Mouse (Mus musculus): Measurements from ENCODE around the gene Abt1. TPM values are rescaled to one million over a fixed set of nuclear protein-coding genes. Genes with fewer than 3 reads are reported as not detected.

The Abt1 gene
- polyA plus RNA-seq, 1 experiment from 2014 or later: 13.1 TPM

DNA sequence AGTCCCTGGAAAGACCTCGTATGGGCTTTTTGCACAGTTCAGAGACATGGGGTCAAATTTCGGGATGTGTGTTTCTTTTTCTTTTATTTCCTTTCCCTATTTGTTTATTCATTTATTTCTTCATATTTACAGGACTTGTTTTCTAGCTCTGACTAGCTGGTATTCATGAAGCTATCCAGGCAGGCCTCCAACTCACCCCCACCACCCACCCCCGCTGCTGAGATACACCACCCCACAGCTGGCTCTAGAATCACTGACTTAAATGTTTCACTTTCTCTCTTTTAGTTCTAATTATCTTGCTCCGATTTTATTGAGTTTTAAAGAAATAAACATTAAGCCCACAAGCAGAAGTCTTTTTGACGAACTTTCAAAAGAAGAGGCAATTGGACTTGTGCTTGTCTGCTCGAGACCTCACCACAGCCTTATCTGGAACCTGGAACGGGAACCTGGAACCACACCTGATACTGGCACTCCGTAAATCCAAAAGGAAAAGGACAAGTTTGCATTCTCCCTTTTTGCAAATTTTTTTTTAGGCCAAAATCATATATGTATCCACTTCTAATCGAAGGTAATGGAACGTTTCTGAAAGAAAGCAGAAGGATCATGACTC is 6.2 kb upstream of the Abt1 start:
- no peaks in the 10 kb centered on the region for H3K27me3 ChIP-seq (replicated peaks; ENCODE audit: control insufficient read depth, insufficient read depth, low read length)
- H3K27ac ChIP-seq (ENCODE audit: low read depth, low read length): no peak overlapping the region
- 35% methylated on average over 10 of the region's 10 CpGs for WGBS
- DNase-seq (ENCODE audit: low spot score) (peak; percentile 20), ATAC-seq (replicated peaks; ENCODE audit: low FRiP score) (no peak)
- H3K9ac ChIP-seq (ENCODE audit: low read depth, low read length): peak overlapping the region; percentile 66; the same call in 1 of the 2 replicates
- H3K4me3 ChIP-seq (ENCODE audit: low read depth, low read length): peak overlapping the region; percentile 69
- H3K4me1 ChIP-seq (replicated peaks; ENCODE audit: control insufficient read depth, insufficient read depth, low read length): peaks cover 21% of the 10 kb centered on the region
- H3K36me3 ChIP-seq (ENCODE audit: control insufficient read depth, insufficient read depth, low read length): no peaks in the 10 kb centered on the region
- H3K9me3 ChIP-seq (ENCODE audit: control insufficient read depth, low read length): no peaks in the 10 kb centered on the region
- H3K4me2 ChIP-seq: peak overlapping the region; percentile 89

DNA sequence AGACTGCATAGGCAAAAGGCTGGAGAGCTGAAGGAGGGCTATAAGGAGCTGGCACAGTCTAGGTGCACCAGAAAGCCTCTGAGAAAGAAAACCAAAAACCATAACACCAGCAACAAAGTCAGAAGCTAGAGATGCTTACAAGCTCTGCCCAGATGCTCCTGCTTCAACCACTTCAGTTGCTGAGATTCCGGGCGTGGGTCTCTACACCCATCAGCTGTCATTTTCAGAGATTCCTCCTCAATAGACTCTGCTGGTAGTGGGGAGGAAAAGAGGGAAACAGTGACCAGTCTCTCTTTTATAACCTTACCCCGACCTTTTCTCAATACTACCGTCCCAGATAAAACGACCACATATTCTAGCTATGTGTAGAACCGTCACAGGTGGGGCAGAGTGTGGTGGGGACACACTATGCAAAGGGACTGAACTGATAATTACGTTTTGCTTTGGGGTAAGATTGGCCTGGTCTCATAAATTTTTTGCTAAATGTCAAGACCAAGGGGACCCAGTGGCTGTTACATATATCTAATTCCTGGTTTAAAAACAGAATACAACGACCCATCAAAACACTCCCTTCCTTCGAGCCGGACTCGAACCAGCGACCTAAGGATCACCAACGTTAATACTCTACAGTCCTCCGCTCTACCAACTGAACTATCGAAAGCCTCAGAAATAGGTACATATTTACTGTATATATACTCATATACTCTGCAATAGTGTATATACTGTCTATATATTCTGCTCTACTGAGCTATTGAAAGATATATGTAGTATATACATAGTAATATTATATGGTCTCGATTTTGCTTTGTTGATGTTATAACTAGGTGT is 4.7 kb upstream of the Abt1 start:
- no peak overlapping the region for H3K27ac ChIP-seq (ENCODE audit: low read depth, low read length)
- WGBS: 44% methylated on average over 16 of the region's 16 CpGs
- no peak overlapping the region for H3K9ac ChIP-seq (ENCODE audit: low read depth, low read length)
- peak; percentile 53 for DNase-seq (ENCODE audit: low spot score)
- H3K4me3 ChIP-seq (ENCODE audit: low read depth, low read length): peak overlapping the region; percentile 4
- ATAC-seq (replicated peaks; ENCODE audit: low FRiP score): no peak
- H3K27me3 ChIP-seq (replicated peaks; ENCODE audit: control insufficient read depth, insufficient read depth, low read length): no peaks in the 10 kb centered on the region
- H3K4me1 ChIP-seq (replicated peaks; ENCODE audit: control insufficient read depth, insufficient read depth, low read length): peaks cover 17% of the 10 kb centered on the region
- H3K36me3 ChIP-seq (ENCODE audit: control insufficient read depth, insufficient read depth, low read length): no peaks in the 10 kb centered on the region
- no peaks in the 10 kb centered on the region for H3K9me3 ChIP-seq (ENCODE audit: control insufficient read depth, low read length)
- peak overlapping the region; percentile 59 for H3K4me2 ChIP-seq

DNA sequence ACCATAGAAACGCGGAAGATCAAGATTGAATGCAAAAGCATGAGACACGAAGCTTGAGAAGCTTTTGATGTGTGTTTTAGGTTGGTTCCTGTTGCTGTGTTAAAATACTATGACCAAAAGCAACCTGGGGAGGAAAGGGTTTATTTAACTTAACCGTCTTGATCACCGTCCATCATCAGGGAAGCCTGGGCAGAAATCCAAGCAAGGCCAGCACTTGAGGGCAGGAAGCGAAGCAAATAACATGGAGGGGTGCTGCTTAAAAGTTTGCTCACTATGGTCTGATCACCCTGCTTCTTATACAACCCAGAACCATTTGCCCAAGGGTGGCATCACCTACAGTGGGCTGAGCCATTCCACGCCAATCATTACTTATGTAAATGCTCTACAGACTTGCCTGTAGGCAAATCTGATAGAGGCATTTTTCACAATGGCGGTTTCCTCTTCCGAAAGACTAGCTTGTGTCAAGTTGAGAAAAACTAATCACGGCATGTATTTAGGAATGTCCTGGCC is 3.8 kb upstream of the Abt1 start:
- no peak for DNase-seq (ENCODE audit: low spot score)
- 62% methylated on average over 10 of the region's 10 CpGs for WGBS

GRCm38 (mm10) chr13:23426922-23427321 is 3.3 kb upstream of the Abt1 start:
- H3K4me1 ChIP-seq (replicated peaks; ENCODE audit: control insufficient read depth, insufficient read depth, low read length): peaks cover 17% of the 10 kb centered on the region
- peak overlapping the region; percentile 90 for H3K4me2 ChIP-seq
- 11% methylated on average over 14 of the region's 14 CpGs for WGBS
- peaks cover 5% of the 10 kb centered on the region for H3K36me3 ChIP-seq (ENCODE audit: control insufficient read depth, insufficient read depth, low read length)
- H3K27ac ChIP-seq (ENCODE audit: low read depth, low read length): no peak overlapping the region
- no peak for DNase-seq (ENCODE audit: low spot score)
- no peak overlapping the region for H3K9ac ChIP-seq (ENCODE audit: low read depth, low read length)
- H3K27me3 ChIP-seq (replicated peaks; ENCODE audit: control insufficient read depth, insufficient read depth, low read length): no peaks in the 10 kb centered on the region
- peak; percentile 39 for ATAC-seq (replicated peaks; ENCODE audit: low FRiP score)
- H3K9me3 ChIP-seq (ENCODE audit: control insufficient read depth, low read length): no peaks in the 10 kb centered on the region
- peak overlapping the region; percentile 48 for H3K4me3 ChIP-seq (ENCODE audit: low read depth, low read length)

More for the DNA sequence above, 3.8 kb upstream of the Abt1 start:
- Histone ChIP-seq H3K4me3 (ENCODE audit: low read depth, low read length) (peak overlapping the region; percentile 29), H3K9me3 (ENCODE audit: control insufficient read depth, low read length) (no peaks in the 10 kb centered on the region), H3K4me2 (peak overlapping the region; percentile 59), H3K36me3 (ENCODE audit: control insufficient read depth, insufficient read depth, low read length) (no peaks in the 10 kb centered on the region; the same call in 1 of the 2 replicates), H3K27ac (ENCODE audit: low read depth, low read length) (no peak overlapping the region), H3K9ac (ENCODE audit: low read depth, low read length) (no peak overlapping the region), H3K4me1 (replicated peaks; ENCODE audit: control insufficient read depth, insufficient read depth, low read length) (peaks cover 17% of the 10 kb centered on the region), H3K27me3 (replicated peaks; ENCODE audit: control insufficient read depth, insufficient read depth, low read length) (no peaks in the 10 kb centered on the region)
- no peak for ATAC-seq (replicated peaks; ENCODE audit: low FRiP score)

DNA sequence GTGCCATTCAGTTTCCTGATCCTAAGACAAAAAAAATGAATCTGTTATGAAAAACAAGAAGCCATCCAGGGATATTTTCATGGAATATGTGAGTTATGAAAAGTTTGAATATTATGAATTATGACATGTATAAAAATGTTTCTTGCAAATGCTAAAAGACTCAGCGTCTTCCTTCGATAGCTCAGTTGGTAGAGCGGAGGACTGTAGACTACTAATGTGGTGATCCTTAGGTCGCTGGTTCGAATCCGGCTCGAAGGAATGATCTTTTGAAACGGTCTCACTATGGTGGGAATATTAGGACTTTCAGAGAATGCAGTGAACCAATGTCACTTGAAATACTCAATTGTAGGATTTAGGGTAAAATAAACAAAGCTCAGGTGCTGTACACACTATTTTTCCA is 2.7 kb upstream of the Abt1 start:
- Histone ChIP-seq H3K27ac (ENCODE audit: low read depth, low read length) (no peak overlapping the region), H3K36me3 (ENCODE audit: control insufficient read depth, insufficient read depth, low read length) (peaks cover 8% of the 10 kb centered on the region), H3K4me3 (ENCODE audit: low read depth, low read length) (peak overlapping the region; percentile 48), H3K9me3 (ENCODE audit: control insufficient read depth, low read length) (no peaks in the 10 kb centered on the region), H3K27me3 (replicated peaks; ENCODE audit: control insufficient read depth, insufficient read depth, low read length) (no peaks in the 10 kb centered on the region), H3K4me1 (replicated peaks; ENCODE audit: control insufficient read depth, insufficient read depth, low read length) (peaks cover 17% of the 10 kb centered on the region), H3K4me2 (peak overlapping the region; percentile 90), H3K9ac (ENCODE audit: low read depth, low read length) (peak overlapping the region; percentile 20; the same call in 1 of the 2 replicates)
- DNase-seq (ENCODE audit: low spot score): no peak
- WGBS: 5% methylated on average over 8 of the region's 8 CpGs
- peak; percentile 46 for ATAC-seq (replicated peaks; ENCODE audit: low FRiP score)

GRCm38 (mm10) chr13:23425505-23425904 is 1.8 kb upstream of the Abt1 start:
- Histone ChIP-seq H3K9ac (ENCODE audit: low read depth, low read length) (no peak overlapping the region), H3K4me3 (ENCODE audit: low read depth, low read length) (peak overlapping the region; percentile 48), H3K27ac (ENCODE audit: low read depth, low read length) (no peak overlapping the region), H3K27me3 (replicated peaks; ENCODE audit: control insufficient read depth, insufficient read depth, low read length) (no peaks in the 10 kb centered on the region), H3K4me1 (replicated peaks; ENCODE audit: control insufficient read depth, insufficient read depth, low read length) (peaks cover 17% of the 10 kb centered on the region), H3K4me2 (peak overlapping the region; percentile 90), H3K36me3 (ENCODE audit: control insufficient read depth, insufficient read depth, low read length) (peaks cover 15% of the 10 kb centered on the region), H3K9me3 (ENCODE audit: control insufficient read depth, low read length) (no peaks in the 10 kb centered on the region)
- DNase-seq (ENCODE audit: low spot score) (peak; percentile 73), ATAC-seq (replicated peaks; ENCODE audit: low FRiP score) (peak; percentile 69)
- under 1% methylated on average over 9 of the region's 9 CpGs for WGBS

DNA sequence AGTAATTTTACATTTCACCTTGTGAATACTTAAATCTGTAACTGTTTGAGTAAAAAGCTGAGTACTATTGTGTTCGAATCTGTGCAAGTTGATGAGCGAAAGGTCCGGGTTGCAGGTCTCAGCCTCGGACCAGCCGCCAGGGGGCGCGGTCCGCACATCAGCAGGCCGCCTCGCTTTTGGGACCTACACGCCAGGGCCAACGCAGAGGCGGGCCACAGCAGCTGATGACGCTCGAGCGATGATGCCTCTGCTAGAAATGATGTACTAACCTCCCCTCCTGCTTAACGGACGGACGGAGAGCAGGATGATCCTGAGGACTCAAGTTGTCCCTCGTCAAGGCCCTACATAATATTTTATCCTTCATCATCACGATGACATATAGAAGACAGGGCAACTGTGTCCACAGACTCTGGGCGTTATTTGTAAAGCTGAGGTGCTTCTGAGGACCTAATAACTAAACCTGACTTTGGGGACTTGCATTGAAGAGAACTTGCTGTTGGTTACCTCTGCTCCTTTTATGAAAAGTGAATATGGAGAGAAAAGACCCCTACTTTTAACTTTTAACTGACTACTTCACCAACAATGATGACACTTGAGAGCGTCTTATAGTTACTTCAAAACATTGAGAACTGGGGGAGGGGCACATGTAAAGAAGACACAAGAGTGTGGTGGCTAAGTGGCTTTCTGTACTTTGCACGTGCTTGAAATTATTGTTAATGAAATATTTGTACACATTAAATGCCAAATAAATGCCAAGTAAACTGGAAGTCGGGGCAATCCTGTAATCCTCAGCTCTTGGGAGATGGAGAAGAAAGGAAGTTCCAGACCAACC is 1.0 kb upstream of the Abt1 start:
- Histone ChIP-seq H3K4me3 (ENCODE audit: low read depth, low read length) (peak overlapping the region; percentile 48), H3K4me1 (replicated peaks; ENCODE audit: control insufficient read depth, insufficient read depth, low read length) (peaks cover 17% of the 10 kb centered on the region), H3K4me2 (peak overlapping the region; percentile 90), H3K27ac (ENCODE audit: low read depth, low read length) (peak overlapping the region; percentile 38; the same call in 1 of the 2 replicates), H3K9me3 (ENCODE audit: control insufficient read depth, low read length) (no peaks in the 10 kb centered on the region), H3K36me3 (ENCODE audit: control insufficient read depth, insufficient read depth, low read length) (peaks cover 18% of the 10 kb centered on the region), H3K27me3 (replicated peaks; ENCODE audit: control insufficient read depth, insufficient read depth, low read length) (no peaks in the 10 kb centered on the region), H3K9ac (ENCODE audit: low read depth, low read length) (peak overlapping the region; percentile 32; the same call in 1 of the 2 replicates)
- ATAC-seq (replicated peaks; ENCODE audit: low FRiP score): peak; percentile 71
- WGBS: 2% methylated on average over 25 of the region's 25 CpGs
- peak; percentile 88 for DNase-seq (ENCODE audit: low spot score)

DNA sequence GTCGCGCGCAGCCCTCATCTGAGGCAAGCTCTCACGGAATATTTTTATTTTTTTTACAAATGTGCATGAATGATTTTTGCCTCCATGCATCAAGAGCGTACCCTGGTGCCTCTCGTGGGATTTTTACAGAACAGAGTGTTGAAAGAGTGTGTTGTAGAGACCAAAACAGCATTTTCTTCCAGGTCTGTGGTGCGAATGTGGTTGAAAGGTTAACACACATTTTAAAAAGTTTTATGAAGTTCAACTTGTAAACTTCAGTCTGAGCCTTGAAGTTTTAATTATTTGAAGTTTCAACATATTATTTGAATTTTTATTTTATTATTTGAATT is 350 bp upstream of the Abt1 start:
- Histone ChIP-seq H3K9me3 (ENCODE audit: control insufficient read depth, low read length) (no peaks in the 10 kb centered on the region), H3K9ac (ENCODE audit: low read depth, low read length) (no peak overlapping the region; the same call in 1 of the 2 replicates), H3K27ac (ENCODE audit: low read depth, low read length) (peak overlapping the region; percentile 34; the same call in 1 of the 2 replicates), H3K4me1 (replicated peaks; ENCODE audit: control insufficient read depth, insufficient read depth, low read length) (peaks cover 17% of the 10 kb centered on the region), H3K36me3 (ENCODE audit: control insufficient read depth, insufficient read depth, low read length) (peaks cover 18% of the 10 kb centered on the region), H3K4me3 (ENCODE audit: low read depth, low read length) (peak overlapping the region; percentile 90), H3K4me2 (peak overlapping the region; percentile 90), H3K27me3 (replicated peaks; ENCODE audit: control insufficient read depth, insufficient read depth, low read length) (no peaks in the 10 kb centered on the region)
- ATAC-seq (replicated peaks; ENCODE audit: low FRiP score) (peak; percentile 4; the same call in 1 of the 2 replicates), DNase-seq (ENCODE audit: low spot score) (no peak)
- WGBS: under 1% methylated on average over 7 of the region's 7 CpGs
